Mouse (Mus musculus): ENCODE measurements around the gene Atg4b. TPM values are rescaled to one million over a fixed set of nuclear protein-coding genes. Genes with fewer than 3 reads are reported as not detected.

The Atg4b gene
- total and polyA plus RNA-seq, 3 experiments, result 6.9 to 91.0 (median 78.9) TPM

GRCm38 (mm10) chr1:93735859-93736258 lies 15.4 kb upstream of the Atg4b start:
- DNase-seq (ENCODE audit: low spot score) (no peak), ATAC-seq (ENCODE audit: extremely low read depth, insufficient number of reproducible peaks, low FRiP score, poor library complexity, severe bottlenecking) (no peak)
- no peaks in the 10 kb centered on the region for H3K27me3 ChIP-seq (ENCODE audit: insufficient read depth, low read length)
- H3K36me3 ChIP-seq (replicated peaks), result peaks cover 55% of the 10 kb centered on the region
- H3K4me3 ChIP-seq (ENCODE audit: low read depth, low read length), result no peak overlapping the region
- no peak for TF ChIP-seq TAL1 (conservative IDR thresholded peaks at IDR 0.05; ENCODE audit: low read depth, low read length)
- no peak for TF ChIP-seq CTCF (IDR thresholded peaks at IDR 0.05; ENCODE audit: low read depth, low read length)
- no peak for TF ChIP-seq GATA1 (IDR thresholded peaks at IDR 0.05; ENCODE audit: borderline replicate concordance, low read length)
- TF ChIP-seq GATA2 (IDR thresholded peaks at IDR 0.05; ENCODE audit: borderline replicate concordance, low read depth, low read length), result no peak
- TF ChIP-seq POLR2AphosphoS5 (IDR thresholded peaks at IDR 0.05; ENCODE audit: insufficient replicate concordance, low read depth, low read length), result no peak
- no peaks in the 10 kb centered on the region for H3K9me3 ChIP-seq (replicated peaks)
- peaks cover 25% of the 10 kb centered on the region for H3K4me1 ChIP-seq (ENCODE audit: insufficient read depth, low read depth, low read length)

GRCm38 (mm10) chr1:93737711-93738110 lies 13.6 kb upstream of the Atg4b start:
- Histone ChIP-seq H3K9me3 (replicated peaks) (no peaks in the 10 kb centered on the region), H3K36me3 (replicated peaks) (peaks cover 45% of the 10 kb centered on the region), H3K4me3 (ENCODE audit: low read depth, low read length) (no peak overlapping the region), H3K27me3 (ENCODE audit: insufficient read depth, low read length) (no peaks in the 10 kb centered on the region), H3K4me1 (ENCODE audit: insufficient read depth, low read depth, low read length) (peaks cover 42% of the 10 kb centered on the region)
- TF ChIP-seq GATA2 (IDR thresholded peaks at IDR 0.05; ENCODE audit: borderline replicate concordance, low read depth, low read length) (no peak), GATA1 (IDR thresholded peaks at IDR 0.05; ENCODE audit: borderline replicate concordance, low read length) (no peak), POLR2AphosphoS5 (IDR thresholded peaks at IDR 0.05; ENCODE audit: insufficient replicate concordance, low read depth, low read length) (no peak), CTCF (IDR thresholded peaks at IDR 0.05; ENCODE audit: low read depth, low read length) (no peak), TAL1 (conservative IDR thresholded peaks at IDR 0.05; ENCODE audit: low read depth, low read length) (no peak)
- ATAC-seq (ENCODE audit: extremely low read depth, insufficient number of reproducible peaks, low FRiP score, poor library complexity, severe bottlenecking), result no peak
- no peak for DNase-seq (ENCODE audit: low spot score)

DNA sequence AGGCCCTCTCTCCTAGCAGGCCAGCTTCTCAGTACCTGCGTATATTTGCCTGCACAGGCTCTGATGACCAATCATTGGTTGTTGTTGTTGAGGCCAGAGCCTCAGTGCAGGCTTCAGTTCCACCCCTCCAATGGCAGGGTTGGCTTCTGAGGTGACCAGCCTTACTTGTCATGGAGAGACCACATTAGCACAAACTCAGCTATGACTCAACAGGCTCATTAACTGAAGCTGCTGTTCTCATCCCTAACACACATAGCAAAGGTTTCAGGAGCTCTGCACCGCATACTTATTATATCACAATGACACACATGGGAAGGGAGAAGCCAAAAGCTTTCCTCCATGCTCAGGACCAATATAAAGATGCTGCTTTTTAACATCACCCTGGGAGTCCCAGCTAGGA lies 10.6 kb upstream of the Atg4b start:
- ATAC-seq (ENCODE audit: extremely low read depth, insufficient number of reproducible peaks, low FRiP score, poor library complexity, severe bottlenecking) (no peak), DNase-seq (ENCODE audit: low spot score) (no peak)
- H3K9me3 ChIP-seq (replicated peaks), result no peaks in the 10 kb centered on the region
- peaks cover 47% of the 10 kb centered on the region for H3K4me1 ChIP-seq (ENCODE audit: insufficient read depth, low read depth, low read length)
- H3K27me3 ChIP-seq (ENCODE audit: insufficient read depth, low read length), result no peaks in the 10 kb centered on the region
- no peak overlapping the region for H3K4me3 ChIP-seq (ENCODE audit: low read depth, low read length)
- peaks cover 44% of the 10 kb centered on the region for H3K36me3 ChIP-seq (replicated peaks)
- no peak for TF ChIP-seq POLR2AphosphoS5 (IDR thresholded peaks at IDR 0.05; ENCODE audit: insufficient replicate concordance, low read depth, low read length)
- no peak for TF ChIP-seq GATA2 (IDR thresholded peaks at IDR 0.05; ENCODE audit: borderline replicate concordance, low read depth, low read length)
- TF ChIP-seq GATA1 (IDR thresholded peaks at IDR 0.05; ENCODE audit: borderline replicate concordance, low read length), result no peak
- no peak for TF ChIP-seq CTCF (IDR thresholded peaks at IDR 0.05; ENCODE audit: low read depth, low read length)
- TF ChIP-seq TAL1 (conservative IDR thresholded peaks at IDR 0.05; ENCODE audit: low read depth, low read length), result no peak

DNA sequence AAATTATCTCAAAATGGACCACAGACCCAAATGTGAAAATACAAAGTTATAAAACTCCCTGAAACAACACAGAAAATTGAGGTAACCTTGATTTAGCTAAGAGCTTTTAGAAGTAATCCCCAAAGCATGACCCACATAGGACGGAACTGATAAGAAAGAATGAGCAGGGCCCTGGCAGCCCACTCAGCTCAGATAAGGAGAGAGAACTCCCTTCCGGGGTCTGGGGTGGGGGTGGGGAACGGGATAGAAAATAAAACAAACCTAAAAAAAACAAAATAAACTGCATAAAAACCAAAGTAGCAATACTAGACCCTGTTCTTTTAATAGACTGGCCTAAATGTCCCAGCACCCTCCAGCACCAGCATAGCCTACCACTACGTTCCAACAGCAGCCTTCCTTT lies 9.3 kb upstream of the Atg4b start:
- DNase-seq (ENCODE audit: low spot score) (peak; percentile 79), ATAC-seq (ENCODE audit: extremely low read depth, insufficient number of reproducible peaks, low FRiP score, poor library complexity, severe bottlenecking) (peak; percentile 93)
- H3K27me3 ChIP-seq (ENCODE audit: insufficient read depth, low read length), result no peaks in the 10 kb centered on the region
- H3K36me3 ChIP-seq (replicated peaks), result peaks cover 50% of the 10 kb centered on the region
- TF ChIP-seq TAL1 (conservative IDR thresholded peaks at IDR 0.05; ENCODE audit: low read depth, low read length) (peak; percentile 67), CTCF (IDR thresholded peaks at IDR 0.05; ENCODE audit: low read depth, low read length) (no peak)
- H3K9me3 ChIP-seq (replicated peaks), result no peaks in the 10 kb centered on the region
- H3K4me3 ChIP-seq (ENCODE audit: low read depth, low read length), result peak overlapping the region; percentile 14; the same call in 1 of the 2 replicates
- H3K4me1 ChIP-seq (ENCODE audit: insufficient read depth, low read depth, low read length), result peaks cover 38% of the 10 kb centered on the region

DNA sequence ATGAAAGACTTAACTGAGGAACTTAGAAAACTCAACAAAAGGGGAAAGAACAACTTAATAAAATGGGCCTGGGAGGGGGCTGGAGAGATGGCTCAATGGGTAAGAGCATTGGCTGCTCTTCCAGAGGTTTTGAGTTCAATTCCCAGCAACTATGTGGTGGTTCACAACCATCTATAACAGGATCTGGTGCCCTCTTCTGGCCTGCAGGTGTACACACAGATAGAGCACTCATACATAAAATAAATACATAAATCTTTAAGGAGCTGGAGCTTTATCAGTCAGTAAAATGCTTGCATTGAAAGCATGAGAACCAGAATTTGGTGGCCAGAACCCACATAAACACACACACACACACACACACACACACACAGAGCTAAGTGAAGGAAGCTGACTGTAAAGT lies 8.4 kb upstream of the Atg4b start:
- no peak for TF ChIP-seq GATA1 (IDR thresholded peaks at IDR 0.05; ENCODE audit: borderline replicate concordance, low read length)
- no peak for TF ChIP-seq CTCF (IDR thresholded peaks at IDR 0.05; ENCODE audit: low read depth, low read length)
- no peak for TF ChIP-seq GATA2 (IDR thresholded peaks at IDR 0.05; ENCODE audit: borderline replicate concordance, low read depth, low read length)
- TF ChIP-seq POLR2AphosphoS5 (IDR thresholded peaks at IDR 0.05; ENCODE audit: insufficient replicate concordance, low read depth, low read length), result no peak
- TF ChIP-seq TAL1 (conservative IDR thresholded peaks at IDR 0.05; ENCODE audit: low read depth, low read length), result no peak
- H3K4me1 ChIP-seq (ENCODE audit: insufficient read depth, low read depth, low read length), result peaks cover 41% of the 10 kb centered on the region
- no peaks in the 10 kb centered on the region for H3K27me3 ChIP-seq (ENCODE audit: insufficient read depth, low read length)
- ATAC-seq (ENCODE audit: extremely low read depth, insufficient number of reproducible peaks, low FRiP score, poor library complexity, severe bottlenecking), result no peak
- H3K9me3 ChIP-seq (replicated peaks), result no peaks in the 10 kb centered on the region
- no peak overlapping the region for H3K4me3 ChIP-seq (ENCODE audit: low read depth, low read length)
- DNase-seq (ENCODE audit: low spot score), result no peak
- peaks cover 48% of the 10 kb centered on the region for H3K36me3 ChIP-seq (replicated peaks)

- DNase-seq (ENCODE audit: low spot score) (no peak), ATAC-seq (ENCODE audit: extremely low read depth, insufficient number of reproducible peaks, low FRiP score, poor library complexity, severe bottlenecking) (no peak)
- H3K36me3 ChIP-seq (replicated peaks), result peaks cover 58% of the 10 kb centered on the region
- no peaks in the 10 kb centered on the region for H3K9me3 ChIP-seq (replicated peaks)
- H3K4me3 ChIP-seq (ENCODE audit: low read depth, low read length), result no peak overlapping the region
- no peaks in the 10 kb centered on the region for H3K27me3 ChIP-seq (ENCODE audit: insufficient read depth, low read length)
- TF ChIP-seq GATA2 (IDR thresholded peaks at IDR 0.05; ENCODE audit: borderline replicate concordance, low read depth, low read length), result no peak
- no peak for TF ChIP-seq POLR2AphosphoS5 (IDR thresholded peaks at IDR 0.05; ENCODE audit: insufficient replicate concordance, low read depth, low read length)
- no peak for TF ChIP-seq TAL1 (conservative IDR thresholded peaks at IDR 0.05; ENCODE audit: low read depth, low read length)
- TF ChIP-seq GATA1 (IDR thresholded peaks at IDR 0.05; ENCODE audit: borderline replicate concordance, low read length), result no peak
- TF ChIP-seq CTCF (IDR thresholded peaks at IDR 0.05; ENCODE audit: low read depth, low read length), result no peak
- peaks cover 41% of the 10 kb centered on the region for H3K4me1 ChIP-seq (ENCODE audit: insufficient read depth, low read depth, low read length)
Measured at GRCm38 (mm10) chr1:93746179-93746578, 5.1 kb upstream of the Atg4b start.

All from G1E (cell line).